In genomic region chr4:140227837-140228236, GRCm38 (mm10) we compare ENCODE assay signal across 25 mouse cellular contexts. TPM values are rescaled to one million over a fixed set of nuclear protein-coding genes. Genes with fewer than 3 reads are reported as not detected.
DNase-seq lines count a peak whose midpoint lies in the region; ATAC-seq lines count a peak whose summit lies in the region.
"Had no signal": no experiment of that assay in that cellular context is flagged by ENCODE, and none has a peak within 500 bp of the region (broad histone marks: within the 10 kb centered on the region; RNA-seq: fewer than 3 reads in every experiment).

No protein-coding gene starts in this region.

- H3K27me3 ChIP-seq in forebrain, embryonic 12.5 days, result peaks cover 11% of the 10 kb centered on the region; the same call in 1 of the 2 replicates
- no peaks in the 10 kb centered on the region for H3K27me3 ChIP-seq in forebrain, embryonic 16.5 days (replicated peaks; ENCODE audit: control insufficient read depth, insufficient read depth, low read length)
- peaks cover 6% of the 10 kb centered on the region; the same call in 1 of the 2 replicates for H3K27me3 ChIP-seq in hindbrain, embryonic 12.5 days
- H3K27me3 ChIP-seq in hindbrain, embryonic 16.5 days (replicated peaks; ENCODE audit: control insufficient read depth, insufficient read depth, low read length), result no peaks in the 10 kb centered on the region; the same call in 1 of the 2 replicates
- H3K27me3 ChIP-seq in midbrain, embryonic 14.5 days (ENCODE audit: control insufficient read depth, insufficient read depth, low read length), result no peaks in the 10 kb centered on the region
- peaks cover 8% of the 10 kb centered on the region for H3K27me3 ChIP-seq in midbrain, embryonic 13.5 days

- H3K4me3 ChIP-seq in forebrain, embryonic 12.5 days (replicated peaks), result no peak overlapping the region
- H3K4me3 ChIP-seq in forebrain, embryonic 16.5 days (replicated peaks; ENCODE audit: low read length), result no peak overlapping the region
- H3K4me3 ChIP-seq in hindbrain, embryonic 12.5 days, result no peak overlapping the region
- no peak overlapping the region for H3K4me3 ChIP-seq in hindbrain, embryonic 16.5 days (ENCODE audit: low read length)
- no peak overlapping the region for H3K4me3 ChIP-seq in midbrain, embryonic 14.5 days (replicated peaks; ENCODE audit: low read depth, low read length)
- no peak overlapping the region for H3K4me3 ChIP-seq in midbrain, embryonic 13.5 days (replicated peaks)
- H3K4me3 ChIP-seq: forebrain, embryonic 13.5 days; gastrocnemius, adult 2 months had no signal

- H3K4me1 ChIP-seq in forebrain, embryonic 12.5 days, result peaks cover 45% of the 10 kb centered on the region
- H3K4me1 ChIP-seq in forebrain, embryonic 16.5 days (replicated peaks; ENCODE audit: control insufficient read depth, insufficient read depth, low read length), result peaks cover 17% of the 10 kb centered on the region
- H3K4me1 ChIP-seq in hindbrain, embryonic 12.5 days, result peaks cover 41% of the 10 kb centered on the region
- peaks cover 13% of the 10 kb centered on the region for H3K4me1 ChIP-seq in hindbrain, embryonic 16.5 days (ENCODE audit: control insufficient read depth, insufficient read depth, low read depth, low read length)
- peaks cover 26% of the 10 kb centered on the region for H3K4me1 ChIP-seq in midbrain, embryonic 14.5 days (ENCODE audit: control insufficient read depth, insufficient read depth, low read length)
- peaks cover 64% of the 10 kb centered on the region for H3K4me1 ChIP-seq in midbrain, embryonic 13.5 days (replicated peaks)

- no peak for DNase-seq in midbrain, embryonic 14.5 days
- DNase-seq in R1 (ENCODE audit: low read depth, low spot score), result peak; percentile 56
- no peak for DNase-seq in adrenal gland, adult 2 months
- DNase-seq: adrenal gland, adult 8-10 months; adrenal gland, postnatal 25 days; B cell, adult 2 months; cerebellum, adult 18-20 months; cerebellum, adult 9-10 months; forebrain, postnatal 0 days; gastrocnemius, adult 2 months; gastrocnemius, postnatal 14 days; heart, adult 11 months; kidney, adult 2 months had no signal

- H3K27ac ChIP-seq in forebrain, embryonic 12.5 days, result peak overlapping the region; percentile 59; the same call in 1 of the 2 replicates
- H3K27ac ChIP-seq in forebrain, embryonic 16.5 days (ENCODE audit: low read length), result no peak overlapping the region
- H3K27ac ChIP-seq in hindbrain, embryonic 12.5 days, result peak overlapping the region; percentile 17; the same call in 1 of the 2 replicates
- H3K27ac ChIP-seq in hindbrain, embryonic 16.5 days (ENCODE audit: low read depth, low read length), result no peak overlapping the region
- 0 out of 2 replicates have a peak overlapping the region, but pooled peaks have one; percentile 20 for H3K27ac ChIP-seq in midbrain, embryonic 14.5 days (replicated peaks; ENCODE audit: low read depth, low read length)
- no peak overlapping the region for H3K27ac ChIP-seq in midbrain, embryonic 13.5 days
- H3K27ac ChIP-seq: forebrain, embryonic 13.5 days; gastrocnemius, adult 2 months had no signal

- WGBS in forebrain, embryonic 12.5 days, result 57% methylated on average over 6 of the region's 7 CpGs
- 65% methylated on average over 5 of the region's 7 CpGs for WGBS in forebrain, embryonic 16.5 days
- 68% methylated on average over 5 of the region's 7 CpGs for WGBS in hindbrain, embryonic 12.5 days
- WGBS in hindbrain, embryonic 16.5 days, result 68% methylated on average over 5 of the region's 7 CpGs
- 57% methylated on average over 5 of the region's 7 CpGs for WGBS in midbrain, embryonic 14.5 days
- WGBS in midbrain, embryonic 13.5 days, result 56% methylated on average over 5 of the region's 7 CpGs

- H3K4me2 ChIP-seq in forebrain, embryonic 12.5 days, result no peak overlapping the region
- no peak overlapping the region for H3K4me2 ChIP-seq in forebrain, embryonic 16.5 days (ENCODE audit: low read length)
- H3K4me2 ChIP-seq in hindbrain, embryonic 12.5 days (replicated peaks), result no peak overlapping the region
- H3K4me2 ChIP-seq in hindbrain, embryonic 16.5 days (ENCODE audit: low read length), result no peak overlapping the region
- no peak overlapping the region for H3K4me2 ChIP-seq in midbrain, embryonic 14.5 days (ENCODE audit: low read length)
- no peak overlapping the region for H3K4me2 ChIP-seq in midbrain, embryonic 13.5 days (replicated peaks)
- H3K4me2 ChIP-seq: forebrain, embryonic 13.5 days; heart, embryonic 11.5 days had no signal

- no peaks in the 10 kb centered on the region for H3K9me3 ChIP-seq in forebrain, embryonic 12.5 days
- H3K9me3 ChIP-seq in forebrain, embryonic 16.5 days (ENCODE audit: control insufficient read depth, low read length), result no peaks in the 10 kb centered on the region
- H3K9me3 ChIP-seq in hindbrain, embryonic 12.5 days (replicated peaks), result no peaks in the 10 kb centered on the region
- H3K9me3 ChIP-seq in hindbrain, embryonic 16.5 days (ENCODE audit: control insufficient read depth, low read length), result no peaks in the 10 kb centered on the region
- H3K9me3 ChIP-seq in midbrain, embryonic 14.5 days (ENCODE audit: control insufficient read depth, low read length), result no peaks in the 10 kb centered on the region
- H3K9me3 ChIP-seq in midbrain, embryonic 13.5 days, result no peaks in the 10 kb centered on the region
- H3K9me3 ChIP-seq: forebrain, embryonic 13.5 days had no signal

- 0 out of 2 replicates have a peak, but pooled peaks have one; percentile 14 for ATAC-seq in forebrain, embryonic 12.5 days (ENCODE audit: low FRiP score)
- ATAC-seq in forebrain, embryonic 16.5 days, result no peak
- ATAC-seq in hindbrain, embryonic 12.5 days (ENCODE audit: low FRiP score), result no peak
- ATAC-seq in hindbrain, embryonic 16.5 days, result no peak
- ATAC-seq in midbrain, embryonic 14.5 days (ENCODE audit: low FRiP score, low TSS enrichment), result no peak
- ATAC-seq in midbrain, embryonic 13.5 days, result no peak
- ATAC-seq: forebrain, embryonic 13.5 days; forebrain, postnatal 0 days; intestine, postnatal 0 days; Patski had no signal

- no peaks in the 10 kb centered on the region for H3K36me3 ChIP-seq in forebrain, embryonic 12.5 days (replicated peaks)
- no peaks in the 10 kb centered on the region for H3K36me3 ChIP-seq in forebrain, embryonic 16.5 days (ENCODE audit: control insufficient read depth, insufficient read depth)
- no peaks in the 10 kb centered on the region for H3K36me3 ChIP-seq in hindbrain, embryonic 12.5 days
- H3K36me3 ChIP-seq in hindbrain, embryonic 16.5 days (ENCODE audit: control insufficient read depth, insufficient read depth, low read length), result no peaks in the 10 kb centered on the region
- H3K36me3 ChIP-seq in midbrain, embryonic 14.5 days (ENCODE audit: control insufficient read depth, insufficient read depth, low read length), result no peaks in the 10 kb centered on the region
- no peaks in the 10 kb centered on the region for H3K36me3 ChIP-seq in midbrain, embryonic 13.5 days
- H3K36me3 ChIP-seq: G1E had no signal

- no peak overlapping the region for H3K9ac ChIP-seq in forebrain, embryonic 12.5 days
- H3K9ac ChIP-seq in forebrain, embryonic 16.5 days (replicated peaks; ENCODE audit: low read depth, low read length), result no peak overlapping the region
- H3K9ac ChIP-seq in hindbrain, embryonic 12.5 days, result no peak overlapping the region
- H3K9ac ChIP-seq in hindbrain, embryonic 16.5 days (ENCODE audit: low read depth, low read length), result no peak overlapping the region
- no peak overlapping the region for H3K9ac ChIP-seq in midbrain, embryonic 14.5 days (replicated peaks; ENCODE audit: low read length)
- H3K9ac ChIP-seq in midbrain, embryonic 13.5 days (replicated peaks), result no peak overlapping the region
- H3K9ac ChIP-seq: forebrain, postnatal 0 days had no signal

RNA-seq across cellular contexts. Expression of gene Igsf21, which starts 18.7 kb away (rescaled TPM):
- polyA plus RNA-seq in forebrain, embryonic 12.5 days (2016; fragmentation: Nextera tagmentation; extraction: Ambion mirVana), result 21.7 and 22.8 TPM in 2 replicates
- polyA plus RNA-seq in forebrain, embryonic 16.5 days (2015; fragmentation: Nextera tagmentation; extraction: Ambion mirVana), result 46.8 and 50.9 TPM in 2 replicates
- 14.7 and 15.0 TPM in 2 replicates for polyA plus RNA-seq in hindbrain, embryonic 12.5 days (2016; fragmentation: Nextera tagmentation; extraction: Ambion mirVana)
- 102 and 109 TPM in 2 replicates for polyA plus RNA-seq in hindbrain, embryonic 16.5 days (2015; fragmentation: Nextera tagmentation; extraction: Ambion mirVana)
- 64.9 and 77.6 TPM in 2 replicates for polyA plus RNA-seq in midbrain, embryonic 14.5 days (2014; fragmentation: Nextera tagmentation; extraction: Ambion mirVana)
- 57.0 and 58.9 TPM in 2 replicates for polyA plus RNA-seq in midbrain, embryonic 13.5 days (2015; fragmentation: Nextera tagmentation; extraction: Ambion mirVana)
- total RNA-seq in adrenal gland, adult 2 months (2021), result 1 to 10 TPM; 4.5 to 6.9 TPM
- 1.3 and 2.3 TPM in 2 replicates for polyA plus RNA-seq in adrenal gland, adult 2 months (2012; rRNA removed)
- total RNA-seq: CH12.LX; G1E; hematopoietic stem cell, adult 5-6 weeks had no signal
- polyA plus RNA-seq: G1E, Patski had no signal

Comparison
In these comparisons a context has a peak if more than half of its experiments do, and no peak if none do; other contexts are left out.
1. H3K27ac ChIP-seq: peak in forebrain, embryonic 12.5 days (single experiment), hindbrain, embryonic 12.5 days (single experiment) and midbrain, embryonic 14.5 days (single experiment); none in forebrain, embryonic 16.5 days (single experiment), hindbrain, embryonic 16.5 days (single experiment) and midbrain, embryonic 13.5 days (single experiment).